Mouse (Mus musculus) adrenal gland, adult 2 months (tissue): ENCODE results near the gene Tbc1d2. TPM values are rescaled to one million over a fixed set of nuclear protein-coding genes. Genes with fewer than 3 reads are reported as not detected.
"Not testable (repeated sequence)": the region's sequence is repeated elsewhere in the genome, so short reads cannot be mapped to it uniquely, and the experiment has no call there.

Experiments used
- DNase-seq: peaks from one replicate; pipeline ENCODE4 v3.0.0; 2021
- polyA plus RNA-seq: library from polyadenylated mRNA; depleted of rRNA; stranded (reverse); fragments of >200 nt; gene quantifications from 2 replicates; pipeline ENCODE4 v1.2.3, GENCODE M21; 2012
- total RNA-seq, 2 experiments: library from RNA; stranded (reverse); gene quantifications; 2 replicates each; pipeline ENCODE4 v1.2.3; 2021

Tbc1d2 gene
- total and polyA plus RNA-seq, 3 experiments = 1.4 to 5.1 (median 3.4) TPM

DNA sequence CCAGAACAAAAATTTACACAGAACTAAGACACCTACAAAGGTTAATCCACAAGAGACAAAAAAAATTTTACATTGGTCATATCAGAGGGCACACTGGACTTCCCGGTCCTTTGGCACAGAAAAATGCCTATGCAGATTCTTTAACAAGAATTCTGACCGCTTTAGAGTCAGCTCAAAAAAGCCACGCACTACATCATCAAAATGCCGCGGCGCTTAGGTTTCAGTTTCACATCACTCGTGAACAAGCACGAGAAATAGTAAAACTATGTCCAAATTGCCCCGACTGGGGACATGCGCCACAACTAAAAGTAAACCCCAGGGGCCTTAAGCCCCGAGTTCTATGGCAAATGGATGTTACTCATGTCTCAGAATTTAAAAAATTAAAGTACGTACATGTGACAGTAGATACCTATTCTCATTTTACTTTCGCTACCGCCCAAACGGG, 69.2 kb downstream of the Tbc1d2 start:
- not testable (repeated sequence) for DNase-seq

DNA sequence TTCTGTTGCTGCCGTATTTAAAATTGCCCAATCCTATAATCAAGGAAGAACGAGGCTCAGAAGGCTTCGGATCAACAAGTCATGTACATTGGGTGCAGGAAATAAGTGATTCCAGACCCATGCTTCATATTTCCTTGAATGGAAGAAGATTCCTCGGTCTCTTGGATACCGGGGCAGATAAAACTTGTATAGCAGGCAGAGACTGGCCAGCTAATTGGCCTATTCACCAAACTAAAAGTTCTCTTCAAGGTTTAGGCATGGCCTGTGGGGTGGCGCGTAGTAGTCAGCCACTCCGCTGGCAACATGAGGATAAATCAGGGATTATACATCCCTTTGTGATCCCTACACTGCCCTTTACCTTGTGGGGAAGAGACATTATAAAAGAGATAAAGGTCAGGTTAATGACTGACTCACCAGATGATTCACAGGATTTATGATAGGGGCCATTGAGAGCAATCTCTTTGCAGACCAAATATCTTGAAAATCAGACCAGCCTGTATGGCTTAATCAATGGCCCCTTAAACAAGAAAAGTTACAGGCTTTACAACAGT, 71.1 kb downstream of the Tbc1d2 start:
- DNase-seq = not testable (repeated sequence)

DNA sequence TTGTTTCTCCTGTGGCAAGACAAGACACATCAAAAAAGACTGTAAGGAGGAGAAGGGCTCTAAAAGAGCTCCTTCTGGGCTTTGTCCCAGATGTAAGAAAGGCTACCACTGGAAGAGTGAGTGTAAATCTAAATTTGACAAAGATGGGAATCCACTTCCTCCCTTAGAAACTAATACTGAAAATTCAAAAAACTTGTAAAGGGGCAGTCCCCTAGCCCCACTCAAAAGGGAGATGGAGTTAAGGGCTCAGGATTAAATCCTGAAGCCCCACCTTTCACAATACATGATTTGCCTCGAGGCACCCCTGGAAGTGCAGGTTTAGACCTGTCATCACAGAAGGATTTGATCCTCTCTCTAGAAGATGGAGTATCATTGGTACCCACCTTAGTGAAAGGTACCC, 71.8 kb downstream of the Tbc1d2 start:
- DNase-seq = no peak

DNA sequence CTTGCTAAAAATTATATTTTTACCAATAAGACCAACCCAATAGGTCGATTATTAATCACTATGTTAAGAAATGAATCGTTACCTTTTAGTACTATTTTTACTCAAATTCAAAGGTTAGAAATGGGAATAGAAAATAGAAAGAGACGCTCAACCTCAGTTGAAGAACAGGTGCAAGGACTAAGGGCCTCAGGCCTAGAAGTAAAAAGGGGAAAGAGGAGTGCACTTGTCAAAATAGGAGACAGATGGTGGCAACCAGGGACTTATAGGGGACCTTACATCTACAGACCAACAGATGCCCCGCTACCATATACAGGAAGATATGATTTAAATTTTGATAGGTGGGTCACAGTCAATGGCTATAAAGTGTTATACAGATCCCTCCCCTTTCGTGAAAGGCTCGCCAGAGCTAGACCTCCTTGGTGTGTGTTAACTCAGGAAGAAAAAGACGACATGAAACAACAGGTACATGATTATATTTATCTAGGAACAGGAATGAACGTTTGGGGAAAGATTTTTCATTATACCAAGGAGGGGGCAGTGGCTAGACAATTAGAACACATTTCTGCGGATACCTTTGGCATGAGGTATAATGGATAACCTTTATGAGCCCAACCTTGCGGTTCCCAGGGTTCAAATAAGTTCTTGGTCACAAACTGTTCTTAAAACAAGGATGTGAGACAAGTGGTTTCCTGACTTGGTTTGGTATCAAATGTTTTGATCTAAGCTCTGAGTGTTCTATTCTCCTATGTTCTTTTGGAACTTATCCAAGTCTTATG, 74.3 kb downstream of the Tbc1d2 start:
- DNase-seq = not testable (repeated sequence)

DNA sequence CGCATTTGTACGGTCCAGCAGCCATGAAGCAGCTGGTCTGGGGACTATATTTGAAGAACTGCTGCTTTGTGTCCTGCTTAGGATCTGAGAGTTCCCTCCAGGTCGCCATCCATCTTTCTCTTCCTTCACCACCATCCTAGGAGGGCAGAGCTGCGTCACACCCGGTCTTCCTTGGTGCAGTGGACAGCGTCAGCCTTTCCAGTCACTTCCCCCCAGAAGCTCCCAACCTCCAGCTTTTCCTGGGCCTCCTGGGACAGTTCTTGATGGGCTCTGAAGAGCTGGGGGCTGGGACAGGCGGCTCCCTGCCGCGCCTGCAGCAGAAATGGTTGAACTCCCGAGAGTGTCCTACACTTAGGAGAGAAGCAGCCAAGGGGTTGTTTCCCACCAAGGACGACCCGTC, 75.2 kb downstream of the Tbc1d2 start:
- no peak for DNase-seq

DNA sequence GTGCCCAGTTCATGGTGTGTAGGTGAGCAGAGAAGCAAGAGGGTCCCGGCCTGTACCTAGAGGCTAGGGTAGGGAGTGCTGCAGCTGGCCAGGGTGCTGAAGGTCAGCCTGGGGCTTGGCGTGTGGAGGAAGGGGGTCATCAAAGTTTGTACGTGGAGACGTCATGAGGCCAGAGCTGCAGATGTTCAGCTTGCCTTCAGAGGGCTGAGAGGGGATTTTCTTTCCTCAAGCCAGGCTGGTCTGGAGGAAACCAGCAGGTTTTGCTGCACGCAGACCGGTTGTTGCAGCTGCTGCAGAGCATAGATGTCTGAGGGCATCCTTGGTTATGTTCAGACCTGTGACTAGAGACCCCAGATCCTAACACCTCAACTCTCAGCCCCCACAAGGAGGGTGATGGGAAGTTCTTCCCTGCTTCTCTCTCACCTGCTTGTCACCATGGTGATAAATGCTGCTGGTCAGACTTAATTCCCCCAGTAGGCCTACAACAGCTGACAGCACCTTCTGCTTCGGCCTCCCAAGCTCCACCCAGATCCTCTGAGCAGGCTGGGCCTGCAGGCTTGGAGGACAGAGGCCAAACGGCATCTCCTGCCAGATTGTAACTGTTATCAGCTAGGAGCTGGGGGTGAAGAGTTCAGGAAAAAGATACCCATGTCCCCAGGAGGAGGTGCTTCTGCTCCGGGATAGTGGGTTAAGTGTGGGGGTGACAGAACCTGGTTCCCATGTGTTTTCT, 75.8 kb downstream of the Tbc1d2 start:
- DNase-seq = no peak

DNA sequence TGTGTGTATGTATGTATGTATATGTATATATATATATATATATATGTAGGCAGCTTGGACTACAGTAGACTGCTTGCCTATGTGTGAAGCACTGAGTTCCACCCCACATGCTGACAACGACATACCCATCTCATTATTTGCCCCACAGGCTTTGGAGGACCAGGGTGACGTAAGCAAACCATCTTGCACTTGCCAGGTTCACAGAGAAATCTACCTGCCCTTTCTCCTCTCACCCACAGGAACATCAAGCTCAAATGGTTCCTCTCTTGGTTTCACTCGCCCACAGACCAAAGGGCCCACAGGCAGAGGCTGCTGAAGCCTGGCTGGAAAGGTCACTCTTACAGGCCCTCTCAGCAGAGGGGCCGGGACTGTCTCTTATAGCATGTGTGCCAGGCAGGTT, 77.4 kb downstream of the Tbc1d2 start:
- no peak for DNase-seq

DNA sequence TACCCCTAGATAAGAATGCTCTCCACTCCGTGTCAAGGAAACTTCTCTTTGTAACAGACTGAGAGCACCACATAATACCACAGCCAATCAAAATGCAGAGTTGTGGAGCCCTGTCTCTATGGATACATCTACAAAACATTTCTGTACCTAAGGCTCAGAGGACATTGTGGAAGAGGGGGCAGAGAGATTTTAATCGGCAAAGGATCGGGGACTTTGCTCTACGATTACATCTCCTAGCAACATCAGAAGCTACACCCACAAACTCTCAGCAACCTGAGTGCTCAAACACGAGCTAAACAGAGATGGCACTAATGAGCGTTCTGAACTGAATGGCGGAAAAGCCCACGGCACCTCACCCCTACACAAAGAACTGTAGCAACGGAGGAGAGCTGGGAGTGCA, 78.3 kb downstream of the Tbc1d2 start:
- no peak for DNase-seq

DNA sequence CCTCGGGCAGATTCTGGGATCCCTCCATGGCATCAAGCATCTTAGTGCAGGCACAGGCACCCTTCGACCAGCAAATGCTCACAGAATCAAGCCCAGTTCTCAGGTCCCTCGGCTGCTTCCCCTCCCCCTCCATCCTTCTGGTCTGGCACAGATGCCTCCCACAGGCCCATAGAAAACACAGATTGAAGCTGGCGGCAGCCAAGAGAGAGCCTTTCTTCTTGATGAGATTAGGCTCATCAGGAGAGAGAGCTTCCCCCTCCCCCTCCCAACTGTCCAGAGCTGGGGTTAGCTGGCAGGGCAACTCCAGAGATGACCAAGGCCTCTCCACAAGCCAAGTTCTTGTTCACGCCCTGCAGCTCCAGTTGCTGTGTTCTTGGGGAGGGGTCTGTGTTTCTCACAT, 80.3 kb downstream of the Tbc1d2 start:
- no peak for DNase-seq

DNA sequence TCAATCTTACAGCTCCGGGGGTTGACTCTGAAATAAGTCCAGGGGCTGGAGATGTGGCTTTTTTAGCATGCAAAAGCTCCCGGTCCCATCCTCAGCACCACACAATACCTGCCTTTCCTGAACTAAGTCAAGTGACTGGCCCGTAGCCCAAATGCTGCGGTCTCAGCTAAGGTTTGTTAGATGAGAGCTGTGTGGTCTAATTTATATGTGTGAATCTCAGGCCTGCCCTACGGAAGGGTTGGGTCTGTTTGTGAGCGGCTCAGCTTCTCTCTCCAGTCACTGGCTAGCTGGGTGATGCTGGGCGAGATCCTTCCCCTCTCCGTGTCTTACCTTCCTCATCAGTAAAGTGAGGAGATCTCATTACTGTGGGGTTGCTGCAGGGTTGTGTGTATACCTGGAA, 81.8 kb downstream of the Tbc1d2 start:
- DNase-seq = no peak

DNA sequence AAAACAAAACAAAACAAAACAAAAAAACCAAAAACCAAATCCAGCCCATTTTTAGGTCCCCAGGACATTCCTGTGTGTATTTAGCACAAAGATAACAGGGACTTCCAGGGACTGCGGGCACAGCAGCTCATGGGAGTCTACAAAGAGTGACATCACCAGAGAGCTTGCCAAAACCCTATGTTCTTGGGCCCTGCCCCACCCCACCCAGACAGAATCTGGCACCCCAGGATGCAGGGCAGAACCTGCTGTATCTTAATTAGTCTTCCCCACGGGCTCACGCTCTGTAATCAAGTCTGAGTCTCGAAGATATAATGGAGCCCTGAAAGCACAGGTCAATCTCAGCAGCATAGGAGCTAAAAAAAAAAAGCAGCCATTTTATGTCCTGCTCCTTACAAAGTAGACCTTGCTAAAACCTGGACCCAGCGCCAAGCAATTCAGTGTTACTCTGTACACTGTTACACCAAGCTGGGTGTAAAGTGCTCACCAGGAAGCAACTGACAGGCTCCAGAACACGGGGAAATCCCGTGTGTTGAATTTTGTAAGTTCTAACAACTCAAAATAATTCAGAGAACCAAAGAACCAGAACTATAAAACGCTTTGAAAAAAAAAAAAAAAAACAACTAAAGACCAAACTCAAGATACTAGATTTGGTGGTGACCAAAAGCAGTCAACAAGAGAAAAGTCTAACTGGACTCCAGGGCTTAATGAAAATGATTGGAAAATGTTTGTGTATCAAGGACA, 82.9 kb downstream of the Tbc1d2 start:
- no peak for DNase-seq

DNA sequence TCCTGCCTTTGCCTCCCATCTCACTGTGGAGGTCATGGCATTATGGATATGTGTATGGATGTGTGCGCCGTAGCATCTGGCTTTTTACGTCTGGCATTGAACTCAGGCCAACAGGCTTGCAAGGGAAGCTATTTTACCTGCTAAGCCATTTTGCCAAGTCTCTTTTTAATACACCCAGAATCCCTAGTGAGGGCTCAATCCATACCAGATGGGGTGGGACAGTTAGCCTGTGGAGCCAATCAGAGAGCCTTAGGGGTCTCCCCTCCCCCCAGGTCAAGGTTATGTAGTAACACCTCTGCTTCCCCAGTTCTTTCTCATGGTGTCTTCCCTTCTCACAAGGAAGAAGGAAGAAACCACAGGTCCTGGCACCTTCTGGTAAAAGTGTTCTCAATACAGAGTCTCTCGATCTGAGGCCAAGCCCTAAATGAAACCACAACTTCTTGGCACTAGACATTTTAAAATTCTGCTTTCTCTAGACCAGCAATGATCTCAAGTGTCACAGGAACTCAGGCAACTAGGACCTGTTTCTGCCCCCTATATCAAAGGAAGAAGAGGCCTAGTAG, 84.5 kb downstream of the Tbc1d2 start:
- no peak for DNase-seq

DNA sequence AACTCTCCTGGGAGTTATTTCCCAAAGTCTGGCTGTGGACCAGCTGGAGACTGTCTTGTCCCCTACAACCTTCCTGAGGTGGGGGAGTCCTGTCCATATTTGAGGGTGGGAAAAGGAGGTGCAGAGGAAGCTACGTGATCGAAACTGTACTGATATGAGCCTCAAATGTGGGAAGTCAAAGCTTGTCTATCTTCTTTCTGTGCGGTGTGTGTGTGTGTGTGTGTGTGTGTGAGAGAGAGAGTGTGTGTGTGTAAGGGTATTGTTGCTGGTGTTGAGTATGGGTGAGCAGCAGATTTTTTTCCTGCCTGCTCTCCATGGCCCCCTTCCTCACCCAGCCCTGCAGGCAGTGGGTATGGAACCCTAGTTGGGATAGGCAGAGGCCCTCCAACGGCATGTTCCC, 85.8 kb downstream of the Tbc1d2 start:
- no peak for DNase-seq

DNA sequence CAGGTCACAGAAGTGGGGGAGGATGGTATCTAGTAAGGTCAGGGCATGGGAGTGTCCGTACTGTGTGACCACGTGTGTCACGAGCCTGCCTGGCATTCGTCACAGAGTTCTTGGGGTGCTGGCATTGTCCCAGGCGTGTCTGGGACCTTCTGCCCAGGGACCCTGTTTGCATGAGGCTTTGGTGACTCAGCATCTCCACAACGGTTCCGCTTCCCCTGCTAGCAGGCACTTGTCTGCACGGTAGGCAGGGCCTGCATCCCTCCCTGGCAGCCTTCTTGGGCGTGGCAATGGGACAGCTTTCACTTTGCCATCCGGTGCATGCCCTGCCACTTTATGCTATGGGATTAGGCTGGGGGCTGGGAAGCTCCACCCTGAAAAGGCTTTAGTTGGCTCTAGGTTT, 86.2 kb downstream of the Tbc1d2 start:
- peak; percentile 67 for DNase-seq

DNA sequence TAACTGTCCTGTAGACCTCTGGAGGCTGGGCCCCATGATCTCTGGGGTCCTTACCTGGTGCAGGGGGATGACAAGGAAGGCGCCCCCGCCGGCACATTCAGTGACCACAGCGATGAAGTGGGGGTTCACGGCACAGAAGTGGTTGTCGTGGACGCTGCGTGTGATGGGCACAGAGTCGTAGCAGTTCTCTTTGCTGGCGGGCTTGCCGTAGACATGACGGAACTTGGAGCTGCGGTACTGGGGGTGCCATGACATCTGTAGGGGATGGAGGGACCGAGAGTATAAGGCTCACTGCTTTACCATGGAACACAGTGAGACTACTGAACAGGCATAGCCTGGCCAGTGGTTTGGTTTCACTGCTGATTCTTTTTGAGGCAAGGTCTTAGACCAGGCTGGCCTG, 87.2 kb downstream of the Tbc1d2 start:
- no peak for DNase-seq

DNA sequence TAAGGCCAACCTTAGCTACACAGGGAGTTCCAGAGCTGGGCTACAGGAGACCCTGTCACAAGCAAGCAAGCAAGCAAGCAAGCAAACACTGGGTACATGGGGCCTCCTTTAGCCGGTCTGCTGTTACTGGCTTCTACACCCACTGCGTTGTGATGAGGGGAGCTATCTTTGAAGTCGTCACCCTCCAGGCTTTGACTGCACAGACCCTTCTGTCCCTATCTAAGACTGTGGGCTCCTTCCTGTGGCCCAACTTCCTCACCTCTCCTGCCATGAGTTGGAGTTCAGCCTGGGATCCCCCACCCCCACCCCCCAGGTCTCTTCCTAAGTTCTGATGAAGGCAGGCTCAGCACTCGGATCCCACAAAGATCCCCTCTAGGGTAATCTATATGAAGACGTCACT, 88.0 kb downstream of the Tbc1d2 start:
- no peak for DNase-seq

DNA sequence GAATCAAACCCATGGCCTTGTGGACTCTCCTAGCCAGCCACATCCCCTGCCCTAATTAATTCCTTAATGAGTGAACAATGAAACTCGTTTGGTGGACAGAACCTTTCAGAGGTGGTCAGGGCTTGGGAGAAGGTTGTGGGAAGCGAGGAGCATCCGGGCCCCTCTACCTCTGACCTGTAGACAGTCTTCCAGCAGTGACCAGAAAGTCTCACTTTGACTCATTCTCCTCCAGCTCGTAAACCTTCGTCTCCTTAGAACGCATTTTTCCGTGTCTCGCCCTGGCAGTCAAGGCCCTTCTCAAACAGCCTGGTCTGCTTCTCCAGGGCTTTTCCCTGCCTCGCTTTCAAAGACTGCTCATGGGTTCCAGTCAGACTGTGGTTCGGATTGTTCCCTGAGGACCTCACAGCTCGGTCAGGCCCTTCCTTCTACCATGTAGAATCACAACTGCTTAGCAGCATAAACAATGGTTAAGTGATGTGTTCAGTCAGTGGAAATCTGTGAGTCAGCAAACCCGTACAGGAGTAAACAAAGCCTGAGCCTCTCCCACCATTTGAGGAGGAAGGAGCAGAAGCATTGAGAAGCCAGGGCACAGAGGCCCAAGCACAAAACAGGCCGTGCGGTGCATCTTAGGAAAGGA, 89.8 kb downstream of the Tbc1d2 start:
- DNase-seq = no peak

DNA sequence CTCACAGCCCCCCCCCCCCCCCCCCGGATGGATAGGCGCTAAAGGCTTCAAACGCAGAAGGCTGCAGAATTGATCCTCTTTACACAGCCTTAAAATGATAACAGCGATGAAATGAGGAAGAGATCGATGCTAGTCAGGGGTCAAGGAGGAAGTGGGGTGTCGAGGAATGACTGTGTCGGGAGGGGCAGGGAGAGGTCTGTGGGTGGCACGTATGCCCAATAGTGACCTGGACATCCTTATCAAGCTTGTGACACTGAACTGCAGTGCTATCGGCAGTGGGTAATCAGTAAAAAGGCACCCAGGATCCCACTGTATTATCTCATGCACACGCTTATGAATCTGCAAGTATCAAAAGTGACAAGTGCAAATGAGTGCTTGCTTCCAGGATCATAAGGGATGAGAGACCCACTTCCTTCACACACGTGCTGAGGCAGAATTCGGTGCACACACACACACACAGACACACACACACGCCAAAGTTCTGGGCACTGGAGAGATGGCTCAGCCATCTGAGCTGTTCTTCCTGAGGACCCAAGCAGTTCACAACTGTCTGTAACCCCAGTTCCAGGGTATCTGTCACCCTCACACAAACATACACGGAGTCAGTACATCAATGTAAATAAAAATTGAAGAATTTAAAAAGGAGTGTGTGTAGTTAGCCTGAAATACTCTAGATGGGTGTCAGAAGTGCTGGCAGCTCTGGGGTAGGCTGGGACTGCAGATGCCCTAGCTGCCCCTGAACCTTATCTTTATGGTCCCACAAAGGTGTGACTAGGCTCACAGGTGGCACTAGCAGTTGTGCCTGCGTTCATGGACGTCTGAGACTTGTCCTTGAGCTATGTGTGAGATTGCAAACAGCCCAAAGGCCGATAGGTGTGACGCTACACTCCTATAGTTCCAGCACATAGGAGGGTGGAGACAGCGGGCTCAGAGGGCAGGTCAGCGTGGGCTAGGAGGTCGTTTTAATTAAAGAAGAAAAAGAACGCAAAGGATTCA, 91.0 kb downstream of the Tbc1d2 start:
- no peak for DNase-seq

DNA sequence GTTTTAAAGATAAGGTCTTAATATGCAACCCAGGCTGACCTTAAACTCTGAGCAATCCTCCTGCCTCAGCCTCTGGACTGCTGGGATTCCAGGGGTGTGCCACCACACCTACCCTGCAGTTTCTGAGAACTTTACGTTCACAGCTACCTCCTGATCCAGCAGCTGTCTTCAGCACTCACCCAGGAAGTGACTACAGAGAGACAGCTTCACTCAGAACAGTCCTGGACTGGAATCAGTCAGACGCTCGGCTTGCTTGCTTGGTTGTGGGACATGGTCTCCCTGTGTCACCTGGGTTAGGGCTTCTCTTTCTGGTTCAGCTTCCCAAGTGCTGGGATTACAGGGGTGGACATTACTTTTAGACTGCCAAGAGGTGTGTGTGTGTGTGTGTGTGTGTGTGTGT, 93.1 kb downstream of the Tbc1d2 start:
- no peak for DNase-seq

DNA sequence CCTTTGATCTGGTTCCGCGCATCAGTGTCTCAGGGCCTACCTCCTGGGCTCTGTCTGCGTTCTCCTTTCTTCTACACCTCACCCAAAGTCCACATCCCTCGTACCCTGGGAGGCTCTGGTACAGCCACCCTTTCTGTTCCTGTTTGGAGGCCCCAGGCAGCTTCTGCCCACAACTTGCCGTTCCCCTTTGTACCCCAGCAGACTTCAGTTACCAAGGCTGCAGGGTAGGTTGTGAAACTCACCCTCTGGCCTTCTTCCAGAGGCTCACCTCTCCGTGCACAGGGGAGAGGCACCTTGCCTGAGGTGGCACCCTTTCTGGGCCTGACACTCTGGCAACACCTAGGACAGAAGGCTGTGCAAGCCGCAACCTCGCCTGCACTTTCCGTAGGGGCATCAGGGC, 94.2 kb downstream of the Tbc1d2 start:
- DNase-seq = no peak
